Mouse (Mus musculus) G1E (cell line): ENCODE results near the gene Plxna2.

Experiments used
- CTCF ChIP-seq: IDR thresholded peaks from 2 replicates; pipeline ENCODE4 v1.5.1; 2012; ENCODE audit warnings: low read depth, low read length, inconsistent platforms, mixed read lengths
- GATA1 ChIP-seq: IDR thresholded peaks from 2 replicates; pipeline ENCODE4 v1.6.1; 2012; ENCODE audit warnings: borderline replicate concordance, low read length, inconsistent platforms, mixed read lengths
- GATA2 ChIP-seq: IDR thresholded peaks from 2 replicates; pipeline ENCODE4 v1.6.1; 2012; ENCODE audit warnings: low read depth, low read length, inconsistent platforms, borderline replicate concordance
- POLR2AphosphoS5 ChIP-seq: IDR thresholded peaks from 2 replicates; pipeline ENCODE4 v1.6.1; 2012; ENCODE audit warnings: low read depth, low read length, inconsistent platforms; ENCODE audit not compliant: insufficient replicate concordance
- TAL1 ChIP-seq: conservative IDR thresholded peaks from 2 replicates; pipeline ENCODE4 v1.6.1; 2012; ENCODE audit warnings: low read depth, low read length, inconsistent platforms, mixed read lengths

GRCm38 (mm10) chr1:194694805-194695204 is 76.8 kb downstream of the Plxna2 start:
- TF ChIP-seq CTCF, result no peak
- TF ChIP-seq TAL1, result no peak
- no peak for TF ChIP-seq GATA1
- TF ChIP-seq POLR2AphosphoS5, result no peak
- no peak for TF ChIP-seq GATA2
